Mouse (Mus musculus) left cerebral cortex, postnatal 25 days (tissue): Measurements from ENCODE around the gene Cd5. TPM values are rescaled to one million over a fixed set of nuclear protein-coding genes. Genes with fewer than 3 reads are reported as not detected.
A peak's percentile ranks its signal among the peaks of the same experiment; 100 is the strongest.

ENCODE experiments used
- DNase-seq, 2 experiments: peaks; one replicate each; pipeline ENCODE4 v3.0.0; 2022; ENCODE audit warnings: low spot score in 2 of 2, mixed read lengths in 1 of 2
- intact Hi-C: fragments of 180-260 bp; cut with DNase I; formaldehyde crosslinking; loops from one replicate; pipeline ENCODE4 v1.15.1; 2025
- total RNA-seq, 2 experiments: library from RNA; stranded (reverse); gene quantifications; 2 replicates each; pipeline ENCODE4 v1.2.3; 2021

Cd5 gene
- total RNA-seq, 2 experiments from 2014 or later, result not detected

DNA sequence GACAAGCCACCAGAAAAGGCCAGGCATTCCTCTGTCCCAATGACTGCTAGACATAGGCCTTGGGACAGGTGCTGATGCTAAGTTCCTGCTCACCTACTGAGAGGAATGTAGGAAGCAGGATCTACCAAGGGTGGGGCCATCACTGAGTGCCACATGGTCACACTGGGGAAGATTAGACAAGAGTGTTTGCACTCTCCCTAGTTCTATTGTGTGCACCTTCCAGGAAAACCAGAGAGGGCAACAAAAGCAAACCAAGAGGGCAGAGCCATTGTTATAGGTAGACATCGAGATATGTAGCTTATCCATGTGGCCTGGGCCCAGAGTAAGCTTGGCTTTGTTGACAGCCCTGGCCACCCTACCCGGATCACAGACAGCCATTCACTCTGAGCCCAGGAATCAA, 53.1 kb downstream of the Cd5 start:
- no peak for DNase-seq
- intact Hi-C loops, result no loop called here

DNA sequence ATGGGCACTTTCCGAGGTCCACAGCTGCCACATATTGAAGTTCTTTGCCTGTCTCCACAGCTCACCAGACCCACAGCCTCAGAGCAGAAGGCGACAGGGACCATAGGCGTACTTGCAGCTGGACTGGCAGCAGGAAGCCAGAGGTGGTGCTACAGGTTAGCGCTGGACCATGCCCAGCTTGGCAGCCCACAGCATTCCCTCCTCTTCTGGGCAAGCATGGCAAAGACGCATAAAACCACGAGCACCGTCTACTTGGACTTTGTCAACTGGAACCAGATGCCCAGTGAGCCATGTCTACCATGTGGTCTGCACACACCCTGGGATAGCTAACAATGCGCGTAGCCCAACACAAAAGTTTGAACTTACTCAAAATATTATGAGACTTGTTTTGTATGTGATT, 53.7 kb downstream of the Cd5 start:
- no peak for DNase-seq
- intact Hi-C loops, result no loop called here

DNA sequence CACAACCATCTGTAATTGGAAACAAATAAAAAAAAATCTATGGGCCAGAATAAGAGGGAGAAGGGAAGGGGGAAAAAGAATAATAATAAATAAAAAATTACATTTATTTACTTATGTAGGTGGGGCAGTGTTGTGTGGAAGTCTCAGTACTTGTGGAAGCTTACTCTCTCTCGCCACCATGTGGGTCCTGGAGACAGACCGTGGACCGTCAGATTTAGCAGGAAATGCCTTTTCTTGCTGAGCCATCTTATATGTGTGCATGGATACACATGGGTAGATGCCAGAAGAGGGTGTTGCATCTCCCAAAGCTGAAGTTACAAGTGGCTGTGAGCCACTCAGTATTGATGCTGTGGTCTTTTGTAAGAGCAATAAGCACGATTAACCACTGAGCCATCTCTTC, 57.2 kb downstream of the Cd5 start:
- intact Hi-C loops, result no loop called here

DNA sequence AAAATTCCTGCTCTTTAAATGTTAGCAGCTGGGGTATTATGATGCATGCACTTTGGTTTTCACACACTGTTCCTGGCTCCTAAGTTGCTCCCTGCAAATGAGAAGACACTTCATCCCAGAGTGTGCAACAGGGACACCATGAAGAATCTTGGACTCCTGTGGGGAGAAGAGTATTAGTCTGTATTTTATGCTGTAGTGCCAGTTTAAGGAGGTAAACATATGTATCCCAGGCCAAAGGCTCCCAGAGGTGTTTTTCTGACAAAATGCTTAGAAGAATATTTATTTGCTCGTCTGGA, 60.1 kb downstream of the Cd5 start:
- intact Hi-C loops, result loop anchor here (1.0 to 5.0 kb wide), 3 partner anchors 31 to 301 kb away; no protein-coding TSS in a partner anchor
- DNase-seq, result no peak

More for the DNA sequence above, 57.2 kb downstream of the Cd5 start:
- no peak for DNase-seq

DNA sequence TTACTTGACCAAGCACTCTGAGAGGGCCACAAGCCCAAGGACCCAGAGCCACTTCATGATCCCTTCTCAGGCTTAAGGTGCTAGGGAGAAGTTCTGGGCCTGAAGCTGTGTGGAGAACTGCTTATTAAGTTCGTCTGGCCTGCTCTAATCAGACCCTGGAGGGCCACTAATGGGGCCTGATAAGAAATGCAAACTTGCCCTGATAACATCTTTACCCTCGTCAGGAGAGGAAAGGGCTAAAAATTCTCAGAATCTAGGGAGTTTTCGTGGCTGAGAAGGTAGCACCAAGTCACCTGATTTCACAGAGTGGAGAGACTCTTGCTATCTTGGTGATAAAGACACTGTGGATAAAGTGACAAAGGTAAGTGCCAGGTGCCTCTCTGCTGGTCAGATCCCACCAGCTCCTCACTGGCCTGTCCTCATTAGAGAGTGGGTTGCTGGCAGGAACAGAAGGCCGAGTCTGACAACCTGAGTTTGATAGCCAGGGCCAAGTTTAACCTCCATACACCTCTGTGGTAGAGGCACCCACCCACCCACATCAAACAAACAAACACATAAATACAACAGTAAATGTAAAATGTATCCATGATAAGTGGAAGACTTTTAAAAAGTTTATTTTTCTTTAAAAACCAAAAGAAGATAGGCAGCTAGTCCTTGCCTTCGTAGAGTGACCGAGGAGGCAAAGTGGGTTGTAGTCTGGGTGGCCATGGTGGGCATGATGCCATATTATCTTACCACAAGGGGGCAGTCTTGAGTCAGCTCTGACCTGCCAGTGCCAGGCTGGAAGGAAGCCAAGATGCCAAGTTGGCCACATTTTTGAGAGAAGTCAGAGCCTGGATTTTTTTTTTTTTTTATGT, 60.7 kb downstream of the Cd5 start, which contains the start of gene Pga5:
Pga5 (minus strand) TSS at position 157 of the 857 bp plus-strand sequence.
- peak; percentile 77 to 85 for DNase-seq
- intact Hi-C loops, result loop anchor here (1.0 to 5.0 kb wide), 3 partner anchors 31 to 301 kb away; no protein-coding TSS in a partner anchor

DNA sequence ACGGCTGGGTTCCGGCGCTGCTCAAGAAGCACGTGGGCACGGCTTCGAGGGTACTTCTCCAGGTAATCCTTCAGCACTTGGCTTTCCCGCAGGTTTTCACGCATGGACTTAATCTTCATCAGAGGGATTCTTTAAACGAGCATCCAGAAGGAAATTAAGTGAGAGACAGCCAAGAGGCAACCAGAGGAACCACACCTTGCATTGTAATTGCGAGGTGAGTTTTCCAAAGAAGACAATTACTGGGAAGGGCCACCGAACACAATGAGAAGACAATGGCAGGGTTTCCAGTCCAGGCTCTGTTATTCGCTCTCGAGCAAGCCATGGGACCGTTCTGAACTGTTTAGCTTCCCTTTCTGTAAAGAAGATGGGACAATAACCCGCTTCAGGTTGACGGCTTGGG, 62.1 kb downstream of the Cd5 start:
- intact Hi-C loops, result loop anchor here (5.0 kb wide), 1 partner anchor 286 kb away; no protein-coding TSS in a partner anchor
- no peak for DNase-seq

DNA sequence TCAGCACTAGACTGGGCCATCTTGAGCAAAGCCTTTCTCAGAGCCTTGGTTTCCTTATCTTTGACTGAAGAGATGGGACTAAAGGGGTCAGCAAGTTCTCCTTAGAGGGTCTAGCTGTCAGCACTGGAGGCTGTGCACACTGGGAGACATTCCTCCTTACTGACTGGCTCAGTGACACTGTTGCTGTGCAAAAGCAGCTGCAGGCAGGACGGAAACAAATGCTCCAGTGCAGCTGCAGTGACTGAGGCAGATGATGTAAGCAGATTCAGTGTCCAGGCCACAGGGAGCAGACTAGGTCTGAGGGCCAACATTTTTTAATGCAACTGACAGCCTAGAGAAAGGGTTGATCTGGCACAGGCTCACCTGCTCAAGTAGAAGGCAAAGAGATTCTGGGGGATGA, 65.5 kb downstream of the Cd5 start:
- intact Hi-C loops, result no loop called here

DNA sequence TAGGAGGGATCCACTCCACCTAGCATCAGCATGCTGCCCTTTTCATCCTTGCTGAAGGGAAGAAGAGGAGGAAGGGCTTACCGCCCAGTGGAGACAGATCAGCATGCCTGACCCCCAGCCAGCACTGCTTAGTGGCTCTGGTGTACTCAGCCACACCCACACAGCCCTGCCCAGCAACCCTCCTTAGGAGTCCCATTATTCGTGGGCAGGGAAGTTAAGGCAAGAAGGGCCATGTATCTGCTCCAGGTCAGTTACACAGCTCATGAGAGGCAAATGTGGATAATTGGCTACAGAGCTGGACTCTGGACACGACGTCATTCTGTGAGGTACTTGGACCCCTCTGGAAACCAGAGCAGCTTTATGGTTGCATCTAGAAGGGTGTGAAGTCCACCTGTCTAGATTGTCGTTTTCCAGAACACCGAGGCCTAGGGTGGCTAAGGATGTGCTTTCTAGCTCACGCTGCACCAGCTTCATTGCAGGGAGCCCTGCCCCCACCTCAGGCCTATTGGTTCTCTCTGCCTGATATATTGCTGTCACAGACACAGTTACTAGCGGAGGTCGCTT, 66.9 kb downstream of the Cd5 start:
- intact Hi-C loops, result no loop called here

More for the DNA sequence above, 65.5 kb downstream of the Cd5 start:
- DNase-seq, result no peak

DNA sequence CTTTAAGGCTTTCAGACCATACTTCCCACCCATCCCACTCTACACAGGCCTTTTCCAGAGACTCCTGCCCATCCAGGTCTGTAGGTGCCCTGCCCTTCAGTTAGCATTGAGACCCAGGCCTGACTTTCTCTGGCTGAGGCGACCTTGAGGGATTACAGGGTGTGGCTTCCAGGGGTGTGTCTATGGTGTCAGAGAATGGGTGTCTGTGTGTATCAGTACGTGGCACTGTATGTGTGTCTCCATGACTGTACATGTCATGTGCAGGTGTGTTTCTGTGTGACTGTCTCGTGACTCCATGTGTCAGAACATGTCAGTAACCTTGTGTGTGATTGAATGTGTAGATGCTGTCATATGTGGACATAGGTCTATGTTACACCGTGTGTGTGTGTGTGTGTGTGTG, 67.5 kb downstream of the Cd5 start:
- intact Hi-C loops, result no loop called here

More for the DNA sequence above, 66.9 kb downstream of the Cd5 start:
- no peak for DNase-seq

More for the DNA sequence above, 67.5 kb downstream of the Cd5 start:
- DNase-seq, result no peak

Other genes starting within 250 kb of the Cd5 start
- gene Cpsf7, start 213.7 kb downstream of the Cd5 start, total RNA-seq, result 10 to 100 TPM; 68.8 to 73.5 TPM
- 10 to 100 TPM; 53.7 to 60.0 TPM for gene Sdhaf2, start 212.9 kb downstream of the Cd5 start, total RNA-seq
- gene Tmem216, start 182.8 kb downstream of the Cd5 start, total RNA-seq, result 10 to 100 TPM; 10.7 to 11.5 TPM
- gene Cyb561a3, start 161.8 kb downstream of the Cd5 start, total RNA-seq, result 10 to 100 TPM; 12.2 to 13.9 TPM
- 10 to 100 TPM; 12.4 to 13.6 TPM for gene Tmem138, start 161.6 kb downstream of the Cd5 start, total RNA-seq
- gene Ddb1, start 133.7 kb downstream of the Cd5 start, total RNA-seq, result 100 to 1,000 TPM; 193 to 194 TPM
- 10 to 100 TPM; 20.4 to 21.3 TPM for gene Tkfc, start 133.3 kb downstream of the Cd5 start, total RNA-seq
- gene Vwce, start 104.8 kb downstream of the Cd5 start, total RNA-seq, result under 1 TPM; 0.18 to 0.50 TPM
- not detected for gene Pga5, start 60.9 kb downstream of the Cd5 start, total RNA-seq
- 10 to 100 TPM; 27.3 to 32.3 TPM for gene Vps37c, start 50.3 kb downstream of the Cd5 start, total RNA-seq
- 1 to 10 TPM; 1.9 to 3.3 TPM for gene Cd6, start 91.1 kb upstream of the Cd5 start, total RNA-seq
- gene Slc15a3, start 100.7 kb upstream of the Cd5 start, total RNA-seq, result 1 to 10 TPM; 1.9 to 2.0 TPM
- gene Tmem132a, start 130.9 kb upstream of the Cd5 start, total RNA-seq, result 100 to 1,000 TPM; 307 to 334 TPM
- gene Tmem109, start 143.0 kb upstream of the Cd5 start, total RNA-seq, result 10 to 100 TPM; 47.7 to 50.3 TPM
- 100 to 1,000 TPM; 190 to 213 TPM for gene Prpf19, start 156.2 kb upstream of the Cd5 start, total RNA-seq
- not detected for gene Zp1, start 181.6 kb upstream of the Cd5 start, total RNA-seq
- under 1 TPM; 0.23 to 0.34 TPM for gene Ptgdr2, start 198.2 kb upstream of the Cd5 start, total RNA-seq
- 1 to 10 TPM; 7.0 to 8.7 TPM for gene Ccdc86, start 210.3 kb upstream of the Cd5 start, total RNA-seq
- gene Ms4a10, start 235.7 kb upstream of the Cd5 start, total RNA-seq, result not detected